Mouse (Mus musculus) spleen, adult 18-20 months (tissue): ENCODE data around the gene Pbx3.

Experiments used
- DNase-seq, 2 experiments: peaks; one replicate each; pipeline ENCODE4 v3.0.0; 2022; ENCODE audit warnings: mixed read lengths in 2 of 2

Pbx3 gene

DNA sequence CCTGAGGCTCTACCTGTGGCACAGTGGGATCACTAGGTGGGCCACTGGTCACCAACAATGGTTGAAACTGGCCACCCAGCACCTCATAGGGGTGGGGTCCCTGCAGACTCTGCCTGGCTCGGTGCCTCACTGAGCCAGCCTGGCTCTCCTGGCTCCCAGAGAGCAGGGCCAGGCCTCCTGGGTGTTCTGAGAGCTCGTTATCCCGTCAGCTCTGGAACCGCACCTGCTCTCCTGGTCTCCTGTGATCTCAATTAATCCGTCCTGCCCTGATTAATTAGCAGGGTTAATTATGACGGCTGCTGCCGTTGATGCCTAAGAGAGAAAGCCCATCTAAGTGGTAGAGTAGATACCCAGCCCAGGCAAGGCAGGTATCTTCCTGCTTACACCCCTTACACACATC, 237.6 kb downstream of the Pbx3 start:
- no peak for DNase-seq

DNA sequence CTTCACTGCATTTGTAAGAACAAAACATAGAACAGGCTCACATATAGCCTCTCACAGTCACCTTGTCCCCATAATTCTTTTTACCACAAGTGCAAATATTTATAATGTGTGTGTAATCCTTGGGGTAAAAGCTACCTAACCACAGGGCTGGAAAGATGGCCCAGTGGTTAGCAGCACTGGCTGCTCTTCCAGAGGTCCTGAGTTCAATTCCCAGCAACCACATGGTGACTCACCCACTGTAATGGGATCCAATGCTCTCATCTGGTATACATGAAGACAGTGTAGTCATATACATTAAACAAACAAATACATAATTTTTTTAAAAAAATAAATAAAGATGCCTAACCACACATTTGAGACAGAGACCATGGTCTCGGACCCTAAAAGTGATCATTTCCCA, 240.2 kb downstream of the Pbx3 start:
- DNase-seq: no peak

DNA sequence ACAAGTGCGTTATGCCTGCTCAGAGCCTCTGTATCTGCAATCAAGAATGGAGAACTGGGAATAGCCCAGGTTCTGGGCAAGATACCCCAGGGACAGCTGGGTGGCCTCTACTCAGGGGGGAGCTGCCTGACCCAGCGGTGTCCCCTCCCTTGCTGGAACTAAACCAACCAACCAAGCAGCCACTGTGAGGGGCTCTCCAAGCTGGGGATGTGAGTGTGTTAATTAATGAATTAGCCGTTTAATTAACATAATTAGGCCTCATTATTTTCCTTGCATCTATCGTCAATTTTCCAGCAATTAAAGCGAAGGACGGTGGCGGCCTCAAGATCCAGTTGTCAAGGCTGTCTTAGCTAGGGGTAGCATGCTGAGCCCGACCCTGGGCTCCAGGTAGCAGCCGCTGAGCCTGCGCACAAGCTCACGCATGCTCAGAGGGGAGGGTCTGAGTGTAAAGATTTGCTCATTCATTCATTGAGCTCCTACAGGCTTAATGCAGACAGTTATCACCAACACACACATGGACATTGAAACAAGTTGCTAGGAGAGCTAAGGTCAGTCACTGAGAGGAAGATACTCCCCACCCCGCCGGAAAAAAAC, 243.2 kb downstream of the Pbx3 start:
- no peak for DNase-seq

DNA sequence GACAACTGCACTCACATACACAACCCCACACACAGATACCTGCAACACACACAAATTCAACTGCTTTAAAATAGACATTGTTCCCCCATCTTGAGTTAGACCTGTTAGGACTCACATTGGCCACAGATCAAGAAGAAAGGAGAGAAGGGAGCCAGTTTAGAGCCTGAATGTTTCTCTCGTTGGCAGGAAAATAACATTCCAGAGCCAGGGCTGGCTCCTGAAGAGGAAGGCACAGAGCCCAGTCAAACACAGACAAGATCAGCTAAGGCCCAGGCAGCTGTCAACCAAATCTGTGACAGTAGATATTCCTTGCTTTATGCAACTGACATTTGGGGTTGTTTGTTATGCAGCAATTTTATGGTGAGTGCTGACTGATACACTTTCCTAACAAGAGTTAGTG, 245.1 kb downstream of the Pbx3 start:
- no peak for DNase-seq

DNA sequence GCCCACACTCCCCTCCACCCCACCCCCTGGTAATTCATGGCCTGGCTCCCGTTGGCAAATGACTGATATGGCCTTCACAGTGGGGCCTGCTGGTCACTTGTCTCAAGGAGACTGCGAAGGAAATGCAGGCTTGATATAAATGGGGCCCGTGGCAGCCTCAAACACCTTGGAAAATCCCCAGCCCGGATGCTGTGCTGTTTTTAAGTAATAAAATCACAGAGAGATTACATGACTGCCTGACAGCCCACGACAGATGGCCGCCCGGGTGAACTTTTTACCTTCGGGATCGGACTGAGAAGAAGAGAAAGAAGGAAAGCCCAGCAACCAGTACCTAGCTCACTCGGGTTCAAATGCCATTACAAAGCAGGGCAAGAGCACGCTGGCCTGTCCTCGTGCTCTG, 249.0 kb downstream of the Pbx3 start:
- DNase-seq: no peak
